Mouse (Mus musculus) cerebellum, adult 2 months (tissue): ENCODE measurements around the gene Mef2b. TPM values are rescaled to one million over a fixed set of nuclear protein-coding genes. Genes with fewer than 3 reads are reported as not detected.

Experiments
- DNase-seq, 2 experiments: peaks; one replicate each; pipeline ENCODE4 v3.0.0; 2021
- H3K27ac ChIP-seq: fragments of 200-500 bp; 2 replicates; pipeline ENCODE4 v1.5.1; 2012; ENCODE audit warnings: low read length, control low read depth, inconsistent platforms; ENCODE audit not compliant: insufficient read depth
- H3K27me3 ChIP-seq: fragments of 200-500 bp; 2 replicates; pipeline ENCODE4 v1.6.1; 2012; ENCODE audit warnings: inconsistent platforms, mild to moderate bottlenecking, low read length, moderate library complexity; ENCODE audit not compliant: control insufficient read depth, insufficient read depth
- H3K4me1 ChIP-seq: fragments of 200-500 bp; 2 replicates; pipeline ENCODE4 v1.6.1; 2011; ENCODE audit warnings: low read length; ENCODE audit not compliant: control insufficient read depth, insufficient read depth
- H3K4me3 ChIP-seq: fragments of 200-500 bp; replicated peaks from 2 replicates; pipeline ENCODE3; 2011; ENCODE audit warnings: mild to moderate bottlenecking, low read depth, low read length, control low read depth; ENCODE audit not compliant: insufficient read depth
- CTCF ChIP-seq: fragments of 200-500 bp; IDR thresholded peaks from 2 replicates; pipeline ENCODE4 v1.5.1; 2011; ENCODE audit warnings: low read depth, mild to moderate bottlenecking, control low read depth, low read length, moderate library complexity, borderline replicate concordance; ENCODE audit not compliant: insufficient read depth
- POLR2A ChIP-seq: fragments of 200-500 bp; IDR thresholded peaks from 2 replicates; pipeline ENCODE4 v1.6.1; 2011; ENCODE audit warnings: low read length, control low read depth, borderline replicate concordance; ENCODE audit not compliant: insufficient read depth
- WGBS: fragments of 180-500 bp; shearing (Covaris S2); methylation state at CpG from one replicate; pipeline ENCODE4 v1.1.7; 2018; 5-methylcytosine and 5-hydroxymethylcytosine counted together
- polyA plus RNA-seq: library from polyadenylated mRNA; depleted of rRNA; stranded (reverse); fragments of >200 nt; gene quantifications from 2 replicates; pipeline ENCODE4 v1.2.3, GENCODE M21; 2012

The Mef2b gene
- polyA plus RNA-seq, 1 experiment, result 0.43 TPM

GRCm38 (mm10) chr8:70195762-70196161 lies 56.3 kb downstream of the Mef2b start:
- peaks cover 23% of the 10 kb centered on the region for H3K4me1 ChIP-seq
- H3K27ac ChIP-seq, result no peak overlapping the region
- H3K4me3 ChIP-seq, result no peak overlapping the region
- DNase-seq, result no peak
- TF ChIP-seq CTCF (no peak), POLR2A (no peak)
- H3K27me3 ChIP-seq, result no peaks in the 10 kb centered on the region
- 96% methylated on average over 2 of the region's 2 CpGs for WGBS

DNA sequence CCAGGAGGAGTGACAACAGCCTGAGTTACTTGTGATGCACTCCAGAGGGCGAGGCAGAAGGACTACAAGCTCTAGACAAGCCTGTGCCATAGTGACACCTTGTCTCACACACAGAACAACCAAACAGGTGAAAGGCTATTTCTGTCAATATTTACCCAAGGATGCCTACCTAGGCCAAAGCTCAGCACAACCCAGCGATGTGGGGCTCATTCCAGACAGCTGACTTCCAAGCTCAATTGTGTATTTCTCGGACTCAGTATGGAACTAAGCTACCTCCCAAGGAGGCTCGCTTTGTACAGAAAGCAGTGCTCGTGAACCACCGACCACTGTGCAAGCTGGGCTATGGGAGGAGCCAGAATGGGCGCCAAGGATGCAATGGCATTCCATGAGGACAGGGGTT lies 58.1 kb downstream of the Mef2b start:
- H3K4me3 ChIP-seq, result no peak overlapping the region
- TF ChIP-seq CTCF, result no peak
- no peak for TF ChIP-seq POLR2A
- H3K27ac ChIP-seq, result no peak overlapping the region
- DNase-seq, result no peak
- 54% methylated on average over 7 of the region's 7 CpGs for WGBS
- peaks cover 40% of the 10 kb centered on the region for H3K4me1 ChIP-seq
- no peaks in the 10 kb centered on the region for H3K27me3 ChIP-seq

- DNase-seq, result peak; percentile 69 to 74
- H3K27ac ChIP-seq, result peak overlapping the region; percentile 54
- no peak overlapping the region for H3K4me3 ChIP-seq
- peaks cover 50% of the 10 kb centered on the region for H3K4me1 ChIP-seq
- no peaks in the 10 kb centered on the region for H3K27me3 ChIP-seq
- TF ChIP-seq CTCF (peak; percentile 71), POLR2A (no peak)
- WGBS, result 6% methylated on average over 5 of the region's 5 CpGs
These were observed 60.7 kb downstream of the Mef2b start for GRCm38 (mm10) chr8:70200098-70200681.

DNA sequence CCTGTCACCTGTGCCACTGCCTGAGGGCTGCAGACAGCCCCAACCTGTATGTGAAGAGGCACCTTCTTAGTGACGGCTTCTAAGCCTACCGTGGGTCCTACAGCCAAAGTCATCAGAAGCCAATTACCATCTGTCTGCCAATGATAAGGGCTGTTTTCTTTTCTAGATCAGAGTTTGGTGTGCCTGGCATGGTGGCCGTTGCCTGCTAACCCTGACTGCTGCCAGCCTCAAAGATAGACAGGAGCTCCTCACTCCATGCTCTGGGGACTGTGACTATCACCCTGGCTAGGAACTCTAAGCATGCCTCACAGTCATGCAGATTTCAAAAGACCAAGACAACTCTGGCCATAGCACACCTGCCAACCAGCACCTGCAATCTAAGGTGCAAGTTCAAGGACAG lies 61.9 kb downstream of the Mef2b start:
- Histone ChIP-seq H3K27me3 (no peaks in the 10 kb centered on the region), H3K4me1 (peaks cover 50% of the 10 kb centered on the region), H3K4me3 (no peak overlapping the region), H3K27ac (no peak overlapping the region)
- no peak for TF ChIP-seq CTCF
- no peak for TF ChIP-seq POLR2A
- 35% methylated on average over 3 of the region's 3 CpGs for WGBS
- DNase-seq, result no peak

DNA sequence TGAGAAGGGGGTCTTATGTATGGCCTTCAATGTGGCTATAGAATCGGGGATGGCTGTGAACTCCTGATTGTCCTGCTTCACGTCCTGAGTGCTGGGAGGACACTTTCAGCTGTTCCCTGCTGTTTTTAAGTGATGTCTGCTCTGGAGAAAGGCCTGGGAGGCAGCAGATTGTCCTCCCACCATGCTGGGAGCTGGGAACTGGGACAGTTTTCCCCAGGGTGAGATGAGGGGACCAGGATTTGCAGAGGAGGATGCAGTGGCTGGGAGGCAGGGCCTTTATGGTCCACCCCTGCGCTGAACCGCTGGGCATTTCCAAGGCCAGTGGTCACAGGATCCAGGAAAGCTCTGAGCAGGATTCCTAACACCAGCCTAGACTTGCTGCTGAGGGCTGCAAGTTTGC lies 63.6 kb downstream of the Mef2b start:
- Histone ChIP-seq H3K4me3 (no peak overlapping the region), H3K27ac (no peak overlapping the region), H3K27me3 (no peaks in the 10 kb centered on the region), H3K4me1 (peaks cover 42% of the 10 kb centered on the region)
- no peak for TF ChIP-seq CTCF
- no peak for TF ChIP-seq POLR2A
- no peak for DNase-seq
- 66% methylated on average over 4 of the region's 4 CpGs for WGBS

- no peak overlapping the region for H3K27ac ChIP-seq
- no peak overlapping the region for H3K4me3 ChIP-seq
- H3K4me1 ChIP-seq, result peaks cover 37% of the 10 kb centered on the region
- no peak for DNase-seq
- TF ChIP-seq POLR2A (no peak), CTCF (no peak)
- H3K27me3 ChIP-seq, result no peaks in the 10 kb centered on the region
- WGBS, result 71% methylated on average over 1 of the region's 1 CpGs
These were observed 65.2 kb downstream of the Mef2b start for GRCm38 (mm10) chr8:70204757-70205156.

- no peak for TF ChIP-seq CTCF
- TF ChIP-seq POLR2A, result no peak
- no peaks in the 10 kb centered on the region for H3K27me3 ChIP-seq
These were observed 68.6 kb downstream of the Mef2b start for GRCm38 (mm10) chr8:70208130-70208529.

GRCm38 (mm10) chr8:70210538-70210937 lies 71.0 kb downstream of the Mef2b start:
- DNase-seq, result no peak
- no peaks in the 10 kb centered on the region for H3K27me3 ChIP-seq
- peaks cover 5% of the 10 kb centered on the region for H3K4me1 ChIP-seq
- no peak overlapping the region for H3K4me3 ChIP-seq
- TF ChIP-seq CTCF (no peak), POLR2A (no peak)
- 39% methylated on average over 8 of the region's 8 CpGs for WGBS
- no peak overlapping the region for H3K27ac ChIP-seq

More at GRCm38 (mm10) chr8:70208130-70208529, 68.6 kb downstream of the Mef2b start:
- Histone ChIP-seq H3K4me1 (peaks cover 9% of the 10 kb centered on the region), H3K27ac (no peak overlapping the region), H3K4me3 (no peak overlapping the region)
- 81% methylated on average over 1 of the region's 1 CpGs for WGBS
- no peak for DNase-seq
